Mouse (Mus musculus) kidney, adult 10 weeks (tissue): ENCODE results near the gene Plxna4. TPM values are rescaled to one million over a fixed set of nuclear protein-coding genes. Genes with fewer than 3 reads are reported as not detected.

ENCODE experiments used
- polyA plus RNA-seq: library from polyadenylated mRNA; stranded (reverse); fragments of 350-450 nt; fragmentation: Illumina TruSeq; extraction: RNeasy Lipid Tissue Mini Kit (QIAGEN cat#74804); gene quantifications from one replicate; pipeline ENCODE4 v1.2.3, GENCODE M21; 2014; ENCODE audit warnings: low read depth, low replicate concordance

The Plxna4 gene
- 1.1 TPM for polyA plus RNA-seq

GRCm38 (mm10) chr6:32588056-32588671, at the start of gene Plxna4:
TSS of gene Plxna4 (minus strand) at chr6:32588192.

